Mouse (Mus musculus): ENCODE data around the gene Serpinb9c.
"Not testable (repeated sequence)": the region's sequence is repeated elsewhere in the genome, so short reads cannot be mapped to it uniquely, and the experiment has no call there.

Gene Serpinb9c

GRCm38 (mm10) chr13:33159642-33160041, at the start of gene Serpinb9c:
Serpinb9c (minus strand) TSS chr13:33159742.
- no peak for DNase-seq (ENCODE audit: low spot score)

GRCm38 (mm10) chr13:33199740-33200139, 40.2 kb upstream of the Serpinb9c start:
- DNase-seq (ENCODE audit: low spot score) = no peak

GRCm38 (mm10) chr13:33192659-33193058, 33.1 kb upstream of the Serpinb9c start, which contains the start of gene Serpinb9d:
Serpinb9d (plus strand) TSS chr13:33192959.
- no peak for DNase-seq (ENCODE audit: low spot score)

- not testable (repeated sequence) for DNase-seq (ENCODE audit: low spot score)
Observed at GRCm38 (mm10) chr13:33190486-33190885, 30.9 kb upstream of the Serpinb9c start.

- no peak for DNase-seq (ENCODE audit: low spot score)
Observed at GRCm38 (mm10) chr13:33141435-33141834, 18.1 kb downstream of the Serpinb9c start.

- DNase-seq (ENCODE audit: low spot score) = no peak
Observed at GRCm38 (mm10) chr13:33137717-33138116, 21.8 kb downstream of the Serpinb9c start.

GRCm38 (mm10) chr13:33113054-33113453, 46.5 kb downstream of the Serpinb9c start:
- DNase-seq (ENCODE audit: low spot score) = no peak

GRCm38 (mm10) chr13:33105626-33106025, 53.9 kb downstream of the Serpinb9c start:
- no peak for DNase-seq (ENCODE audit: low spot score)
